Mouse (Mus musculus): ENCODE results near the gene Chsy1. TPM values are rescaled to one million over a fixed set of nuclear protein-coding genes. Genes with fewer than 3 reads are reported as not detected.

Chsy1 gene
- polyA plus RNA-seq, 1 experiment from 2014 or later = 29.3 TPM

- H3K36me3 ChIP-seq (ENCODE audit: control insufficient read depth, insufficient read depth, low read length) = no peaks in the 10 kb centered on the region
- H3K4me1 ChIP-seq (ENCODE audit: control insufficient read depth, insufficient read depth, low read length) = peaks cover 24% of the 10 kb centered on the region
- H3K4me2 ChIP-seq (replicated peaks; ENCODE audit: low read depth, low read length) = no peak overlapping the region
- H3K4me3 ChIP-seq (ENCODE audit: low read depth, low read length) = no peak overlapping the region
- no peak for ATAC-seq (ENCODE audit: insufficient number of reproducible peaks, insufficient read depth, low FRiP score, low read depth)
- no peak overlapping the region for H3K9ac ChIP-seq (replicated peaks; ENCODE audit: low read depth, low read length)
- no peaks in the 10 kb centered on the region for H3K9me3 ChIP-seq (ENCODE audit: control insufficient read depth, low read depth, low read length)
- H3K27me3 ChIP-seq (ENCODE audit: control insufficient read depth, insufficient read depth, low read length) = no peaks in the 10 kb centered on the region
- WGBS = 89% methylated on average over 4 of the region's 4 CpGs
- H3K27ac ChIP-seq (ENCODE audit: low read length) = no peak overlapping the region
Observed at GRCm38 (mm10) chr7:66137309-66137708, 28.0 kb downstream of the Chsy1 start.

- no peak overlapping the region for H3K9ac ChIP-seq (replicated peaks; ENCODE audit: low read depth, low read length)
- peaks cover 24% of the 10 kb centered on the region for H3K4me1 ChIP-seq (ENCODE audit: control insufficient read depth, insufficient read depth, low read length)
- 27% methylated on average over 4 of the region's 4 CpGs for WGBS
- no peak overlapping the region for H3K4me3 ChIP-seq (ENCODE audit: low read depth, low read length)
- H3K27ac ChIP-seq (ENCODE audit: low read length) = no peak overlapping the region
- no peaks in the 10 kb centered on the region for H3K27me3 ChIP-seq (ENCODE audit: control insufficient read depth, insufficient read depth, low read length)
- no peak overlapping the region for H3K4me2 ChIP-seq (replicated peaks; ENCODE audit: low read depth, low read length)
- ATAC-seq (ENCODE audit: insufficient number of reproducible peaks, insufficient read depth, low FRiP score, low read depth) = no peak
- H3K36me3 ChIP-seq (ENCODE audit: control insufficient read depth, insufficient read depth, low read length) = no peaks in the 10 kb centered on the region
- H3K9me3 ChIP-seq (ENCODE audit: control insufficient read depth, low read depth, low read length) = no peaks in the 10 kb centered on the region
Observed at GRCm38 (mm10) chr7:66138301-66138700, 29.0 kb downstream of the Chsy1 start.

GRCm38 (mm10) chr7:66138878-66139277 is 29.6 kb downstream of the Chsy1 start:
- Histone ChIP-seq H3K9me3 (ENCODE audit: control insufficient read depth, low read depth, low read length) (no peaks in the 10 kb centered on the region), H3K36me3 (ENCODE audit: control insufficient read depth, insufficient read depth, low read length) (no peaks in the 10 kb centered on the region), H3K4me2 (replicated peaks; ENCODE audit: low read depth, low read length) (no peak overlapping the region), H3K4me3 (ENCODE audit: low read depth, low read length) (no peak overlapping the region), H3K27ac (ENCODE audit: low read length) (no peak overlapping the region), H3K9ac (replicated peaks; ENCODE audit: low read depth, low read length) (no peak overlapping the region), H3K4me1 (ENCODE audit: control insufficient read depth, insufficient read depth, low read length) (peaks cover 24% of the 10 kb centered on the region), H3K27me3 (ENCODE audit: control insufficient read depth, insufficient read depth, low read length) (no peaks in the 10 kb centered on the region)
- no peak for ATAC-seq (ENCODE audit: insufficient number of reproducible peaks, insufficient read depth, low FRiP score, low read depth)
- 85% methylated on average over 5 of the region's 5 CpGs for WGBS

- Histone ChIP-seq H3K27me3 (ENCODE audit: control insufficient read depth, insufficient read depth, low read length) (no peaks in the 10 kb centered on the region), H3K4me2 (replicated peaks; ENCODE audit: low read depth, low read length) (no peak overlapping the region), H3K27ac (ENCODE audit: low read length) (no peak overlapping the region), H3K4me1 (ENCODE audit: control insufficient read depth, insufficient read depth, low read length) (peaks cover 18% of the 10 kb centered on the region), H3K9ac (replicated peaks; ENCODE audit: low read depth, low read length) (no peak overlapping the region), H3K36me3 (ENCODE audit: control insufficient read depth, insufficient read depth, low read length) (no peaks in the 10 kb centered on the region), H3K9me3 (ENCODE audit: control insufficient read depth, low read depth, low read length) (no peaks in the 10 kb centered on the region), H3K4me3 (ENCODE audit: low read depth, low read length) (no peak overlapping the region)
- WGBS = 52% methylated on average over 3 of the region's 3 CpGs
- ATAC-seq (ENCODE audit: insufficient number of reproducible peaks, insufficient read depth, low FRiP score, low read depth) = no peak
Observed at GRCm38 (mm10) chr7:66140095-66140494, 30.8 kb downstream of the Chsy1 start.

GRCm38 (mm10) chr7:66140923-66141570 is 31.7 kb downstream of the Chsy1 start:
- Histone ChIP-seq H3K9ac (replicated peaks; ENCODE audit: low read depth, low read length) (no peak overlapping the region), H3K27me3 (ENCODE audit: control insufficient read depth, insufficient read depth, low read length) (no peaks in the 10 kb centered on the region), H3K4me1 (ENCODE audit: control insufficient read depth, insufficient read depth, low read length) (peaks cover 10% of the 10 kb centered on the region; the same call in 1 of the 2 replicates), H3K9me3 (ENCODE audit: control insufficient read depth, low read depth, low read length) (no peaks in the 10 kb centered on the region), H3K4me3 (ENCODE audit: low read depth, low read length) (no peak overlapping the region), H3K4me2 (replicated peaks; ENCODE audit: low read depth, low read length) (no peak overlapping the region), H3K36me3 (ENCODE audit: control insufficient read depth, insufficient read depth, low read length) (no peaks in the 10 kb centered on the region), H3K27ac (ENCODE audit: low read length) (no peak overlapping the region)
- 64% methylated on average over 4 of the region's 4 CpGs for WGBS
- ATAC-seq (ENCODE audit: insufficient number of reproducible peaks, insufficient read depth, low FRiP score, low read depth) = no peak

- Histone ChIP-seq H3K4me2 (replicated peaks; ENCODE audit: low read depth, low read length) (no peak overlapping the region), H3K9ac (replicated peaks; ENCODE audit: low read depth, low read length) (no peak overlapping the region), H3K9me3 (ENCODE audit: control insufficient read depth, low read depth, low read length) (no peaks in the 10 kb centered on the region), H3K4me1 (ENCODE audit: control insufficient read depth, insufficient read depth, low read length) (peaks cover 9% of the 10 kb centered on the region; the same call in 1 of the 2 replicates), H3K4me3 (ENCODE audit: low read depth, low read length) (no peak overlapping the region), H3K36me3 (ENCODE audit: control insufficient read depth, insufficient read depth, low read length) (no peaks in the 10 kb centered on the region), H3K27me3 (ENCODE audit: control insufficient read depth, insufficient read depth, low read length) (no peaks in the 10 kb centered on the region), H3K27ac (ENCODE audit: low read length) (no peak overlapping the region)
- WGBS = 82% methylated on average over 7 of the region's 7 CpGs
- ATAC-seq (ENCODE audit: insufficient number of reproducible peaks, insufficient read depth, low FRiP score, low read depth) = no peak
Observed at GRCm38 (mm10) chr7:66142514-66142913, 33.2 kb downstream of the Chsy1 start.

- no peak overlapping the region for H3K4me3 ChIP-seq (ENCODE audit: low read depth, low read length)
- H3K9ac ChIP-seq (replicated peaks; ENCODE audit: low read depth, low read length) = no peak overlapping the region
- H3K27me3 ChIP-seq (ENCODE audit: control insufficient read depth, insufficient read depth, low read length) = no peaks in the 10 kb centered on the region
- no peak for ATAC-seq (ENCODE audit: insufficient number of reproducible peaks, insufficient read depth, low FRiP score, low read depth)
- no peak overlapping the region for H3K27ac ChIP-seq (ENCODE audit: low read length)
- no peak overlapping the region for H3K4me2 ChIP-seq (replicated peaks; ENCODE audit: low read depth, low read length)
- no peaks in the 10 kb centered on the region for H3K9me3 ChIP-seq (ENCODE audit: control insufficient read depth, low read depth, low read length)
- H3K36me3 ChIP-seq (ENCODE audit: control insufficient read depth, insufficient read depth, low read length) = no peaks in the 10 kb centered on the region
- 92% methylated on average over 2 of the region's 2 CpGs for WGBS
- peaks cover 9% of the 10 kb centered on the region; the same call in 1 of the 2 replicates for H3K4me1 ChIP-seq (ENCODE audit: control insufficient read depth, insufficient read depth, low read length)
Observed at GRCm38 (mm10) chr7:66144543-66144942, 35.2 kb downstream of the Chsy1 start.

GRCm38 (mm10) chr7:66147156-66147555 is 37.8 kb downstream of the Chsy1 start:
- Histone ChIP-seq H3K27ac (ENCODE audit: low read length) (no peak overlapping the region), H3K9ac (replicated peaks; ENCODE audit: low read depth, low read length) (no peak overlapping the region), H3K9me3 (ENCODE audit: control insufficient read depth, low read depth, low read length) (no peaks in the 10 kb centered on the region), H3K4me2 (replicated peaks; ENCODE audit: low read depth, low read length) (no peak overlapping the region), H3K36me3 (ENCODE audit: control insufficient read depth, insufficient read depth, low read length) (no peaks in the 10 kb centered on the region), H3K4me3 (ENCODE audit: low read depth, low read length) (no peak overlapping the region), H3K27me3 (ENCODE audit: control insufficient read depth, insufficient read depth, low read length) (no peaks in the 10 kb centered on the region), H3K4me1 (ENCODE audit: control insufficient read depth, insufficient read depth, low read length) (no peaks in the 10 kb centered on the region)
- ATAC-seq (ENCODE audit: insufficient number of reproducible peaks, insufficient read depth, low FRiP score, low read depth) = no peak
- 97% methylated on average over 1 of the region's 1 CpGs for WGBS

GRCm38 (mm10) chr7:66147816-66148215 is 38.5 kb downstream of the Chsy1 start:
- no peak for ATAC-seq (ENCODE audit: insufficient number of reproducible peaks, insufficient read depth, low FRiP score, low read depth)
- H3K36me3 ChIP-seq (ENCODE audit: control insufficient read depth, insufficient read depth, low read length) = no peaks in the 10 kb centered on the region
- 87% methylated on average over 3 of the region's 3 CpGs for WGBS
- no peaks in the 10 kb centered on the region for H3K4me1 ChIP-seq (ENCODE audit: control insufficient read depth, insufficient read depth, low read length)
- H3K27ac ChIP-seq (ENCODE audit: low read length) = no peak overlapping the region
- H3K9me3 ChIP-seq (ENCODE audit: control insufficient read depth, low read depth, low read length) = no peaks in the 10 kb centered on the region
- H3K9ac ChIP-seq (replicated peaks; ENCODE audit: low read depth, low read length) = no peak overlapping the region
- no peak overlapping the region for H3K4me2 ChIP-seq (replicated peaks; ENCODE audit: low read depth, low read length)
- no peak overlapping the region for H3K4me3 ChIP-seq (ENCODE audit: low read depth, low read length)
- no peaks in the 10 kb centered on the region for H3K27me3 ChIP-seq (ENCODE audit: control insufficient read depth, insufficient read depth, low read length)

Data from stomach, embryonic 14.5 days (tissue).